Mouse (Mus musculus): ENCODE results near the gene Gpr68. TPM values are rescaled to one million over a fixed set of nuclear protein-coding genes. Genes with fewer than 3 reads are reported as not detected.

Gpr68 gene
- polyA plus RNA-seq, 1 experiment from 2014 or later: 0.62 TPM

- no peak for ATAC-seq
- Histone ChIP-seq H3K4me2 (replicated peaks) (no peak overlapping the region), H3K9ac (no peak overlapping the region), H3K27me3 (replicated peaks) (no peaks in the 10 kb centered on the region), H3K4me3 (replicated peaks) (no peak overlapping the region), H3K4me1 (replicated peaks) (0 out of 2 replicates have a peak, but pooled peaks cover 2% of the 10 kb centered on the region), H3K9me3 (no peaks in the 10 kb centered on the region), H3K36me3 (no peaks in the 10 kb centered on the region), H3K27ac (no peak overlapping the region)
- 87% methylated on average over 3 of the region's 3 CpGs for WGBS
These were observed 22.4 kb downstream of the Gpr68 start for GRCm38 (mm10) chr12:100885585-100885984.

- Histone ChIP-seq H3K4me1 (replicated peaks) (0 out of 2 replicates have a peak, but pooled peaks cover 2% of the 10 kb centered on the region), H3K4me3 (replicated peaks) (no peak overlapping the region), H3K4me2 (replicated peaks) (no peak overlapping the region), H3K9ac (no peak overlapping the region), H3K9me3 (no peaks in the 10 kb centered on the region), H3K27me3 (replicated peaks) (no peaks in the 10 kb centered on the region), H3K36me3 (no peaks in the 10 kb centered on the region), H3K27ac (no peak overlapping the region)
- 32% methylated on average over 7 of the region's 7 CpGs for WGBS
- ATAC-seq: no peak
These were observed 24.8 kb downstream of the Gpr68 start for GRCm38 (mm10) chr12:100883168-100883567.

- no peak overlapping the region for H3K27ac ChIP-seq
These were observed 29.4 kb downstream of the Gpr68 start for GRCm38 (mm10) chr12:100878556-100878955.

GRCm38 (mm10) chr12:100877936-100878335 is 30.1 kb downstream of the Gpr68 start:
- no peaks in the 10 kb centered on the region for H3K36me3 ChIP-seq
- no peak for ATAC-seq
- H3K4me3 ChIP-seq (replicated peaks): no peak overlapping the region
- H3K4me1 ChIP-seq (replicated peaks): no peaks in the 10 kb centered on the region
- WGBS: 75% methylated on average over 6 of the region's 6 CpGs
- H3K4me2 ChIP-seq (replicated peaks): no peak overlapping the region
- H3K9me3 ChIP-seq: no peaks in the 10 kb centered on the region
- H3K27ac ChIP-seq: no peak overlapping the region
- H3K9ac ChIP-seq: no peak overlapping the region
- H3K27me3 ChIP-seq (replicated peaks): no peaks in the 10 kb centered on the region

More at GRCm38 (mm10) chr12:100878556-100878955, 29.4 kb downstream of the Gpr68 start:
- no peak for ATAC-seq
- H3K4me3 ChIP-seq (replicated peaks): no peak overlapping the region
- no peak overlapping the region for H3K4me2 ChIP-seq (replicated peaks)
- WGBS: 89% methylated on average over 16 of the region's 16 CpGs
- H3K9me3 ChIP-seq: no peaks in the 10 kb centered on the region
- H3K36me3 ChIP-seq: no peaks in the 10 kb centered on the region
- H3K27me3 ChIP-seq (replicated peaks): no peaks in the 10 kb centered on the region
- no peaks in the 10 kb centered on the region for H3K4me1 ChIP-seq (replicated peaks)
- no peak overlapping the region for H3K9ac ChIP-seq

GRCm38 (mm10) chr12:100875960-100876359 is 32.0 kb downstream of the Gpr68 start:
- Histone ChIP-seq H3K4me3 (replicated peaks) (no peak overlapping the region), H3K9ac (no peak overlapping the region), H3K4me1 (replicated peaks) (no peaks in the 10 kb centered on the region), H3K27ac (no peak overlapping the region), H3K4me2 (replicated peaks) (no peak overlapping the region), H3K9me3 (no peaks in the 10 kb centered on the region), H3K36me3 (no peaks in the 10 kb centered on the region), H3K27me3 (replicated peaks) (no peaks in the 10 kb centered on the region)
- no peak for ATAC-seq
- WGBS: 52% methylated on average over 5 of the region's 6 CpGs

GRCm38 (mm10) chr12:100875553-100875952 is 32.4 kb downstream of the Gpr68 start:
- ATAC-seq: no peak
- Histone ChIP-seq H3K9ac (no peak overlapping the region), H3K4me2 (replicated peaks) (no peak overlapping the region), H3K4me3 (replicated peaks) (no peak overlapping the region), H3K27me3 (replicated peaks) (no peaks in the 10 kb centered on the region), H3K4me1 (replicated peaks) (no peaks in the 10 kb centered on the region), H3K9me3 (no peaks in the 10 kb centered on the region), H3K27ac (no peak overlapping the region), H3K36me3 (no peaks in the 10 kb centered on the region)
- WGBS: 36% methylated on average over 3 of the region's 3 CpGs

- H3K4me2 ChIP-seq (replicated peaks): no peak overlapping the region
- H3K9ac ChIP-seq: no peak overlapping the region
- no peaks in the 10 kb centered on the region for H3K27me3 ChIP-seq (replicated peaks)
- no peak overlapping the region for H3K27ac ChIP-seq
- 73% methylated on average over 3 of the region's 3 CpGs for WGBS
- H3K9me3 ChIP-seq: no peaks in the 10 kb centered on the region
- H3K4me1 ChIP-seq (replicated peaks): no peaks in the 10 kb centered on the region
- no peak for ATAC-seq
- H3K36me3 ChIP-seq: no peaks in the 10 kb centered on the region
- no peak overlapping the region for H3K4me3 ChIP-seq (replicated peaks)
These were observed 34.4 kb downstream of the Gpr68 start for GRCm38 (mm10) chr12:100873612-100874011.

GRCm38 (mm10) chr12:100871841-100872240 is 36.2 kb downstream of the Gpr68 start:
- 77% methylated on average over 2 of the region's 2 CpGs for WGBS
- Histone ChIP-seq H3K27ac (no peak overlapping the region), H3K27me3 (replicated peaks) (no peaks in the 10 kb centered on the region), H3K9me3 (no peaks in the 10 kb centered on the region), H3K36me3 (no peaks in the 10 kb centered on the region), H3K4me2 (replicated peaks) (no peak overlapping the region), H3K4me3 (replicated peaks) (no peak overlapping the region), H3K4me1 (replicated peaks) (no peaks in the 10 kb centered on the region), H3K9ac (no peak overlapping the region)
- no peak for ATAC-seq

GRCm38 (mm10) chr12:100871234-100871633 is 36.8 kb downstream of the Gpr68 start:
- Histone ChIP-seq H3K36me3 (no peaks in the 10 kb centered on the region), H3K27me3 (replicated peaks) (no peaks in the 10 kb centered on the region), H3K9ac (no peak overlapping the region), H3K9me3 (no peaks in the 10 kb centered on the region), H3K4me3 (replicated peaks) (no peak overlapping the region), H3K27ac (no peak overlapping the region), H3K4me1 (replicated peaks) (no peaks in the 10 kb centered on the region), H3K4me2 (replicated peaks) (no peak overlapping the region)
- 89% methylated on average over 6 of the region's 6 CpGs for WGBS
- no peak for ATAC-seq

GRCm38 (mm10) chr12:100868049-100868622 is 39.9 kb downstream of the Gpr68 start:
- H3K4me1 ChIP-seq (replicated peaks): no peaks in the 10 kb centered on the region
- H3K4me2 ChIP-seq (replicated peaks): no peak overlapping the region
- H3K4me3 ChIP-seq (replicated peaks): no peak overlapping the region
- no peak overlapping the region for H3K9ac ChIP-seq
- ATAC-seq: no peak
- H3K36me3 ChIP-seq: no peaks in the 10 kb centered on the region
- no peak overlapping the region for H3K27ac ChIP-seq
- no peaks in the 10 kb centered on the region for H3K27me3 ChIP-seq (replicated peaks)
- no peaks in the 10 kb centered on the region for H3K9me3 ChIP-seq
- WGBS: 64% methylated on average over 4 of the region's 4 CpGs

- H3K9me3 ChIP-seq: no peaks in the 10 kb centered on the region
- H3K4me2 ChIP-seq (replicated peaks): no peak overlapping the region
- ATAC-seq: no peak
- 91% methylated on average over 8 of the region's 8 CpGs for WGBS
- no peaks in the 10 kb centered on the region for H3K4me1 ChIP-seq (replicated peaks)
- H3K9ac ChIP-seq: no peak overlapping the region
- no peak overlapping the region for H3K4me3 ChIP-seq (replicated peaks)
- no peaks in the 10 kb centered on the region for H3K27me3 ChIP-seq (replicated peaks)
- no peaks in the 10 kb centered on the region for H3K36me3 ChIP-seq
- no peak overlapping the region for H3K27ac ChIP-seq
These were observed 40.9 kb downstream of the Gpr68 start for GRCm38 (mm10) chr12:100867097-100867496.

- Histone ChIP-seq H3K9ac (no peak overlapping the region), H3K9me3 (no peaks in the 10 kb centered on the region), H3K36me3 (no peaks in the 10 kb centered on the region), H3K4me3 (replicated peaks) (no peak overlapping the region), H3K27me3 (replicated peaks) (no peaks in the 10 kb centered on the region), H3K4me2 (replicated peaks) (no peak overlapping the region), H3K27ac (no peak overlapping the region), H3K4me1 (replicated peaks) (no peaks in the 10 kb centered on the region)
- WGBS: 74% methylated on average over 11 of the region's 11 CpGs
- no peak for ATAC-seq
These were observed 42.4 kb downstream of the Gpr68 start for GRCm38 (mm10) chr12:100865509-100866078.

GRCm38 (mm10) chr12:100865072-100865471 is 42.9 kb downstream of the Gpr68 start:
- Histone ChIP-seq H3K9ac (no peak overlapping the region), H3K27ac (no peak overlapping the region), H3K4me2 (replicated peaks) (no peak overlapping the region), H3K27me3 (replicated peaks) (no peaks in the 10 kb centered on the region), H3K4me3 (replicated peaks) (no peak overlapping the region), H3K4me1 (replicated peaks) (no peaks in the 10 kb centered on the region), H3K9me3 (no peaks in the 10 kb centered on the region), H3K36me3 (no peaks in the 10 kb centered on the region)
- ATAC-seq: no peak

Data from intestine, embryonic 15.5 days (tissue).